Mouse (Mus musculus): ENCODE results near the gene Olfr1395.

DNA sequence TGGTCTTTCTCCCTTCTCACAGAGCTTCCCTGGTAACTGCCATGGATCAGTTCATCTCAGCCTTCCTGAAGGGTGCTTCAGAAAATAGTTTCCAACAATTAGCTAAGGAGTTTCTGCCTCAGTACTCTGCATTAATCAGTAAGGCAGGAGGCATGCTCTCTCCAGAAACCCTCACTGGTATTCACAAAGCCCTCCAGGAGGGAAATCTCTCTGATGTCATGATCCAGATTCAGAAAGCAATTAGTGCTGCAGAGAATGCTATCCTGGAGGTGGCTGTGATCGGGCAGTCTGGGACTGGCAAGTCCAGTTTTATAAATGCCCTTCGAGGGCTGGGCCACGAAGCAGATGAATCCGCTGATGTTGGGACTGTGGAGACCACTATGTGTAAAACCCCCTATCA lies 46.7 kb upstream of the Olfr1395 start:
- TF ChIP-seq CTCF (IDR thresholded peaks at IDR 0.05; ENCODE audit: control insufficient read depth, insufficient read depth, insufficient read length) (no peak), MYOD1 (IDR thresholded peaks at IDR 0.05; ENCODE audit: control insufficient read depth, insufficient read length, low read depth) (no peak), MAX (IDR thresholded peaks at IDR 0.05) (no peak), USF1 (IDR thresholded peaks at IDR 0.05; ENCODE audit: low read depth) (no peak)

Measured in C2C12 (cell line).